Mouse (Mus musculus) G1E (cell line): ENCODE measurements at regions not wholly inside any gene's neighbourhood (a gene's known extent, or its start where the extent isn't known, plus 50 kb on each side); places are given as distances from the start of the nearest gene placed in this dataset.

Source experiments
- ATAC-seq: 2 replicates; pipeline ENCODE4 v1.8.0; 2016; ENCODE audit warnings: mild to moderate bottlenecking; ENCODE audit not compliant: insufficient number of reproducible peaks, poor library complexity, low FRiP score, severe bottlenecking; ENCODE audit errors: extremely low read depth
- DNase-seq: peaks from one replicate; pipeline ENCODE4 v3.0.0; 2012; ENCODE audit warnings: low spot score
- H3K27me3 ChIP-seq: 2 replicates; pipeline ENCODE4 v1.6.1; 2012; ENCODE audit warnings: mild to moderate bottlenecking, low read length, inconsistent platforms; ENCODE audit not compliant: insufficient read depth
- H3K36me3 ChIP-seq: replicated peaks from 2 replicates; pipeline ENCODE3; 2012; ENCODE audit warnings: mild to moderate bottlenecking, inconsistent platforms
- H3K4me1 ChIP-seq: 2 replicates; pipeline ENCODE4 v1.6.1; 2012; ENCODE audit warnings: low read depth, low read length, inconsistent platforms, mixed read lengths; ENCODE audit not compliant: insufficient read depth
- H3K4me3 ChIP-seq: 2 replicates; pipeline ENCODE4 v1.5.1; 2012; ENCODE audit warnings: low read depth, mild to moderate bottlenecking, inconsistent platforms, low read length, moderate library complexity, mixed read lengths
- H3K9me3 ChIP-seq: replicated peaks from 2 replicates; pipeline ENCODE4 v1.6.1; 2012; ENCODE audit warnings: inconsistent platforms
- CTCF ChIP-seq: IDR thresholded peaks from 2 replicates; pipeline ENCODE4 v1.5.1; 2012; ENCODE audit warnings: low read depth, low read length, inconsistent platforms, mixed read lengths
- GATA1 ChIP-seq: IDR thresholded peaks from 2 replicates; pipeline ENCODE4 v1.6.1; 2012; ENCODE audit warnings: borderline replicate concordance, low read length, inconsistent platforms, mixed read lengths
- GATA2 ChIP-seq: IDR thresholded peaks from 2 replicates; pipeline ENCODE4 v1.6.1; 2012; ENCODE audit warnings: low read depth, low read length, inconsistent platforms, borderline replicate concordance
- POLR2AphosphoS5 ChIP-seq: IDR thresholded peaks from 2 replicates; pipeline ENCODE4 v1.6.1; 2012; ENCODE audit warnings: low read depth, low read length, inconsistent platforms; ENCODE audit not compliant: insufficient replicate concordance
- TAL1 ChIP-seq: conservative IDR thresholded peaks from 2 replicates; pipeline ENCODE4 v1.6.1; 2012; ENCODE audit warnings: low read depth, low read length, inconsistent platforms, mixed read lengths

GRCm38 (mm10) chr1:77028216-77028615, 486.7 kb downstream of the Epha4 start:
- ATAC-seq: no peak
- TF ChIP-seq POLR2AphosphoS5: no peak
- no peak for TF ChIP-seq TAL1
- TF ChIP-seq GATA2: no peak
- no peak for TF ChIP-seq GATA1
- Histone ChIP-seq H3K4me3 (no peak overlapping the region), H3K36me3 (no peaks in the 10 kb centered on the region), H3K9me3 (peaks cover 15% of the 10 kb centered on the region), H3K27me3 (no peaks in the 10 kb centered on the region), H3K4me1 (no peaks in the 10 kb centered on the region)
- DNase-seq: no peak

- Histone ChIP-seq H3K36me3 (no peaks in the 10 kb centered on the region), H3K4me1 (no peaks in the 10 kb centered on the region), H3K27me3 (no peaks in the 10 kb centered on the region), H3K4me3 (no peak overlapping the region), H3K9me3 (peaks cover 12% of the 10 kb centered on the region)
- TF ChIP-seq POLR2AphosphoS5 (no peak), TAL1 (no peak), CTCF (no peak), GATA1 (no peak), GATA2 (no peak)
- DNase-seq (no peak), ATAC-seq (no peak)
These were observed 485.8 kb downstream of the Epha4 start for GRCm38 (mm10) chr1:77029091-77029490.

- Histone ChIP-seq H3K27me3 (no peaks in the 10 kb centered on the region), H3K4me3 (no peak overlapping the region), H3K4me1 (no peaks in the 10 kb centered on the region), H3K9me3 (peaks cover 33% of the 10 kb centered on the region), H3K36me3 (no peaks in the 10 kb centered on the region)
- DNase-seq (no peak), ATAC-seq (no peak)
- TF ChIP-seq CTCF: no peak
- no peak for TF ChIP-seq GATA1
- TF ChIP-seq TAL1: no peak
- no peak for TF ChIP-seq POLR2AphosphoS5
- no peak for TF ChIP-seq GATA2
These were observed 470.9 kb downstream of the Epha4 start for GRCm38 (mm10) chr1:77043749-77044564.

- DNase-seq: no peak
- Histone ChIP-seq H3K27me3 (no peaks in the 10 kb centered on the region), H3K4me1 (no peaks in the 10 kb centered on the region), H3K9me3 (peaks cover 30% of the 10 kb centered on the region), H3K4me3 (no peak overlapping the region), H3K36me3 (no peaks in the 10 kb centered on the region)
- ATAC-seq: no peak
- no peak for TF ChIP-seq GATA2
- no peak for TF ChIP-seq CTCF
- TF ChIP-seq POLR2AphosphoS5: no peak
- TF ChIP-seq GATA1: no peak
- TF ChIP-seq TAL1: no peak
These were observed 466.0 kb downstream of the Epha4 start for GRCm38 (mm10) chr1:77048720-77049406.

GRCm38 (mm10) chr1:77051239-77051638, 463.6 kb downstream of the Epha4 start:
- Histone ChIP-seq H3K27me3 (no peaks in the 10 kb centered on the region), H3K4me3 (no peak overlapping the region), H3K4me1 (no peaks in the 10 kb centered on the region), H3K36me3 (no peaks in the 10 kb centered on the region), H3K9me3 (peaks cover 31% of the 10 kb centered on the region)
- no peak for DNase-seq
- TF ChIP-seq POLR2AphosphoS5 (no peak), CTCF (no peak), GATA1 (no peak), TAL1 (no peak), GATA2 (no peak)
- ATAC-seq: no peak

- ATAC-seq (no peak), DNase-seq (no peak)
- peaks cover 32% of the 10 kb centered on the region for H3K9me3 ChIP-seq
- H3K4me1 ChIP-seq: no peaks in the 10 kb centered on the region
- no peak overlapping the region for H3K4me3 ChIP-seq
- TF ChIP-seq POLR2AphosphoS5 (no peak), CTCF (no peak), GATA2 (no peak), GATA1 (no peak), TAL1 (no peak)
- no peaks in the 10 kb centered on the region for H3K36me3 ChIP-seq
- H3K27me3 ChIP-seq: no peaks in the 10 kb centered on the region
These were observed 460.9 kb downstream of the Epha4 start for GRCm38 (mm10) chr1:77053837-77054540.
